Mouse (Mus musculus): ENCODE results near the gene Itpk1.

Gene Itpk1

DNA sequence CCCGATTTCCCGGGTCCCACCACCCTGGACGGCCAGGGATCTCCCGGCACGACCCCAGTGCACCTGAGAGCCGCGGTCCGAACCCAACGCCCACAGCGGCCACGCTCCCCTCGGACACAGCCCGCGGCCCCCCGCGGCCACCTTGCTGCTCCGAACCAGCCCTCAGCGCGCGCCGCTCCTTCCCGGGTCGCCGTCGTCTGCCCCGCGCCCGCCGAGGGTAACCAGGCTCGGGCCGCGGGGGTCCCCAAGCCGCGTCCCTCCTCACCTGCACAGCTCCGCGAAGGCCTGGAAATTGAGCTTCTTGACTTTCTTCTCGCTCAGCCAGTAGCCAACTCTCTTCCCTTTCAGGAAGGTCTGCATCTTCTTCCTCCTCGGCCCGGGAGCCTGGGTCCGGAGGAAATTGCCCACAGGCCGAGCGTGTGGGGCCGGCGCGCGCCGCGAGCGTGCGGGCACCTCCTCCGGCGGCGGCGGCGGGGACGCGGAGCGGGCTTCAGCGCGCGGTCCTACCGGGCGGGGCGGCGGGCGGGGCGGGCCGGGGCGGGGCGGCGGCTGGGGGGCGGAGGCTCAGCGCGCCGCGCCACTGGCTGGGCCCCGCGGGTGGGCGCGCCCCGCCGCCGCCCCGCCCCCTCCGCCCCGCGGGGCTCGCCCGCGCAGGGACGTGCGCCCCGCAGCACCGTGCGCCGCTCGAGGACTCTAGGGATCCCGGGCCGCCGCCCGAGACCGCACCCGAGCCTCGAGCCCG, at the start of gene Itpk1:
Gene Itpk1, minus strand, starts transcription at position 474 of the 742 bp plus-strand sequence.
- peak; percentile 39 to 49 for DNase-seq (ENCODE audit: low spot score in 2 of 2)

DNA sequence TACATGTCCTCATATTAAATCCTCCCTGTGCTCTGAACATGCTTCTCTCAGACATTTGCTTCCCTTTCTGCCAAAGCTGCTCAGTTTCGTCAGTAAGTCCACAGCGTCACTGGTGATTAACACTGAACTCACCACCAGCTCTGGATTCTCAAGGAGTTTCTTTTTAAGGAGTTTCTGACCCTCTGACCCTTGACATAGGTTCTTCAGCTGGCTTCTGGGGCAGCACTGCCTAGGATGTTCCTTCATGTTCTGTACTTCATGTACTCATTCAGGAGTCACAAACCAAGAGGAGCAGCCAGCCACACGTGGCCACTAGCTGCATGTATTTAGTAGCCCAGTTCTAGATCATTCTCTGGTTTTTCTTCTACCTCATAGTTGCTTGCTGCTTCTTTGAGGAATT, 43.5 kb upstream of the Itpk1 start:
- DNase-seq (ENCODE audit: low spot score in 2 of 2): no peak

DNA sequence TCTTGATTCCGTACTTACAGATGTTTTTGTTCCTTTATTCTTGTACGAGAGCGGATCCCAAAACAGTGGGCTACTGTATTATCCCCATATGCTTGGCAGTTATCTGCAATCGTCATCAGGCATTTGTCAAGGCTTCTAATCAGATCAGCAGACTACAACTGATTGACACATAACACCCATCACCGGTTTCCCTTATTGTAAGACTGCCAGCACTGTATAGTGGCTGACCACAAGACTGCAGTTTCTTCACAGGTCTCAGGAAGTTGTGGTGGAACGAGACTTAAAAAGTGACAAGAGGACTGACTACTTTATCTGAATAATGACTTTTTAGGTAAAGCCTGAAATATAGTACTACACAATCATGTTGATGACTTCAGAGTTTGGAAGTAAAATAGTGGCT, 40.1 kb upstream of the Itpk1 start:
- no peak for DNase-seq (ENCODE audit: low spot score in 2 of 2)

DNA sequence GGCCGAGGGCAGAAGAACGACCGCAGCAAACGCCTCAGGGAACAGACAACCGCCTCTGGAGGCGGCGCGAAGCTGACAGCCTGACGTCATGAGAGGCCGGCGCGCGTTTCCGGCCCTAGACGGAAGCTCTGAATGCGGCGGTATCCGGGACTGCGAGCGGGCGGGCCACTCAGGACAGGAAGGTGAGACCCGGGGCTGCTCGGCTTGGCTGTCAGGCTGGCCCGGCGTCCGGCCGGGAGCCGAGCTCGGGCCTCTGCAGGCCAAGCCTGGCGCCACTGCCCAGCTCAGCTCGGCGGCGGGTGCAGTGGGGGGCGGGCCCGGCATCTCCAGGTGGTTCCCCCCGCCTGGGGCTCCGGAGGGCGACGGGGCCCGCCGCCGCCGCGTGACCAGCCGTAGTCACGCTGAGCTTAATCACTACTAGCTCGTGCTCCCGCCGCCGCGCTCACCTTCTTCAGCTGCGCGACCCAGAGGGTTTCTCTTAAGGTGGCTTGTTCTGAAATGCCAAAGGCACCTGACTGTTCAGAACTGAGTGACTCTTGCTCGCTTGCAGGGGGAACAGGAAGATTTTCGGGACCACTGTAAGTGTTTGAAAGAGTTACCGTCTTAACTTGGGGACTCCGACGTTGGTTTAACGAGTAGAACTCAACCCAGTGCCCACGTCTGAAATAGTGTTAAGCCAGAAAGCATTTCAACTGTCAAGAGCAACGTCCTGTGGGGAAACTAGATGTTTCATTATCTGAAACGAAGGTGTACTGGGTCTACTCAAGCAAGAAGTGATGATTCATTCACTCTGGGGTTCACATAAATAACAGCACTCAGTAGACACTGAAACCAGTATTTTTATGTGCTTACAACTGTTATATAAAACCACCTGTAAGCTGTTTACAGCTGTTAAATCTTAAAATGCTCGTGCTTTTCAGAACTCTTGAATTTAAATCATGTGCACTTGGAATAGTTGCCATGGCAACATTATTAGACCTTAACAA, 39.2 kb upstream of the Itpk1 start, which contains the start of the genes Moap1 and Tmem251:
Gene Moap1, minus strand, starts transcription at position 73 of the 986 bp plus-strand sequence.
Gene Tmem251, plus strand, starts transcription at position 174 of the 986 bp plus-strand sequence.
- peak; percentile 80 to 82 for DNase-seq (ENCODE audit: low spot score in 2 of 2)

DNA sequence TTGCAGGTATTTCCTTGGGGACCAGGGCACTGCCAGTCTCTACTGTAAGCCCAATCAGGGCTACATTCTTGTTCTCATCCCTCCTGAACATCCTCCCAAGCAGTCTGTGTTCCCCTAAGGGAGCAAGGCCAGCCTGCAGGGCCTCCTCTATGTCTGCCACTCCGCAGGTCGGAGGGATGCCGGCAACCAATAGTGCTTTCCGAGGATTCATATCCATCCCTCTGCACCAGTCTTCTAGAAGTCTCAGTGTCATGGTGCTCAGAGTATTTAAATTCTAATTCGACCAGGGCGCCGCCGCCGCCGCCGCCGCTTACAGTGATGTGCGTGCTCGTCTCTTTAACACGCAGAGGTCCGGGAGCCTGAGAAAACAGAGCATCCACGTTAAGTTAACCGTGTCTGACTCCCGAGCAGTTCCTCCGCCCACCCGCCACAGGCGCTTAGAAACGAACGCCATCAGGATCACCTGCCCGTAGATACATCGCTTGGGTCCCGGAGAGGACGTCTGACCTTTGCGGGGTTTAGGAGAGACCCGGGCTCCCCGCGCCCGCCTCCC, 38.4 kb upstream of the Itpk1 start:
- DNase-seq (ENCODE audit: low spot score in 2 of 2): no peak

DNA sequence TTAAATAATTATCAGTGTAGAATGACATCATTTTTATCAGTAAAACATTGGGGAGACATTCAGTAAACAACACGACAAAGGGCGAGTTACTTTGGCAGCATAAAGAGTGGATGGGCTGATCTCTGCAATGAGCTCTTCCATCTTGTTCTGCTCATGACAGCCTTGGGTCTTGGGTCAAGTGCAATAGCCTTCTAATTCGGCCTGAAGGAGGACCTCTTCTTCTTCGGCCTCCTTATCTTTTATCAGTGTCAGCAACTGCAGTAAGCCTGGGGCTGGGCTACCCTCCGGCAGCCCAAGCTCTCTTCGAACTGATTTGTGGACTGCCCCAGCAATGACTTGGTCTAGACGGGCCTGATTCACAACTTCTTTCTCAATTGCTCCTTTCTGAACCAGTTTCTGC, 37.3 kb upstream of the Itpk1 start:
- no peak for DNase-seq (ENCODE audit: low spot score in 2 of 2)

DNA sequence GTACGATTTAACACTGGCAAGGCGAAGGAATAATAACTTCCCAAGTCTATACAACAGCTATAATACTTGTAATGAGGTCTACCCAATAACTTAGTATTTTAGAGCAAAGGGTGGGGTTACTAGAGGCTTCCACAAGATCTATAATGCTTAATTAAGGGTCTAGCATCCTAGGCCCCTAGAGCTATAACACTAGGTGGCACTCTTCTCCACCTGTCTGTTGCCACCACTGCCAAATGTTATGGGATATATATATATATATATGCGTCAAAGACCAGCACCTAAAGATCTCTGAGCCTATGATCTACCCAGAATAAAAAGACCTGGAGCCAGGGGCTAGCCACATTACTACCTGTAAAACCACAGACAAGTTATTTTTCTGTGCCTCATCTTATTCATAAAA, 35.6 kb upstream of the Itpk1 start:
- no peak for DNase-seq (ENCODE audit: low spot score in 2 of 2)

DNA sequence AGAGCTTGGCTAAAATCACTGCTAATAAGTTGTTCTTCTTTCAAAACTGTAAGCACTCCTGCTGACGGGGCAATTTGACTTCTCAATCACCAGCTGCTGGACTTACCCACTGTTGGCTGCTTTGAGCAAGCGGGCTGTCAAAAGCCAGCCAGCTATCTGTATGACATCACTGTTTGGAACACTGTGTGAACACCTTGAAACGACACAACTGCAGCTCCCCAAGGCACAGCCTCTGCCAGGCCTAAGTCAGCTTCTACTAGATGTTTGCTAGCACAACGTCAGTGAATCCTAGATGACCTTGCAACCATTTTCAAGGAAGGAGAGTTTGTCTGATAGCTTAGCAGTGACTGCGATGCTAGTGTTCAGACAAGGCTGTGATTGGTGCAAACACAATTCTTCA, 34.4 kb upstream of the Itpk1 start:
- DNase-seq (ENCODE audit: low spot score in 2 of 2): no peak

DNA sequence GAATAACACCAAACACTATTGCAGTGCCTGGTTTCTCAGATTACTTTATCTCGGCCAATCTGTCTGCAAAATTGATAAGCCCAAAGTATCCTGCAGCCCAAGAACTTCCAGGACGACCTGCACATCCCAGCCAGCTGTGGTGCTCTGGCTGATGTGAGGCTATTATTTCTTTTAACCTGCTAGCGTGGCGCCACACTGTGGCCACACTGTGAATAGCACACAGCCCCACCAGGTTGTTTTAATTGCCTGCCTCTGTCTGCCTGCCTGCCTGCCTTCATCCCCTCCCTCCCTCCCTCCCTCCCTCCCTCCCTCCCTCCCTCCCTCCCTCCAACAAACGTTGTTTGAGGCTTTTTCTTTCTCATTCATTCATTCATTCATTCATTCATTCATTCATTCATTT, 28.7 kb upstream of the Itpk1 start:
- peak in 1 of 2 experiments; percentile 53 for DNase-seq (ENCODE audit: low spot score in 2 of 2)

DNA sequence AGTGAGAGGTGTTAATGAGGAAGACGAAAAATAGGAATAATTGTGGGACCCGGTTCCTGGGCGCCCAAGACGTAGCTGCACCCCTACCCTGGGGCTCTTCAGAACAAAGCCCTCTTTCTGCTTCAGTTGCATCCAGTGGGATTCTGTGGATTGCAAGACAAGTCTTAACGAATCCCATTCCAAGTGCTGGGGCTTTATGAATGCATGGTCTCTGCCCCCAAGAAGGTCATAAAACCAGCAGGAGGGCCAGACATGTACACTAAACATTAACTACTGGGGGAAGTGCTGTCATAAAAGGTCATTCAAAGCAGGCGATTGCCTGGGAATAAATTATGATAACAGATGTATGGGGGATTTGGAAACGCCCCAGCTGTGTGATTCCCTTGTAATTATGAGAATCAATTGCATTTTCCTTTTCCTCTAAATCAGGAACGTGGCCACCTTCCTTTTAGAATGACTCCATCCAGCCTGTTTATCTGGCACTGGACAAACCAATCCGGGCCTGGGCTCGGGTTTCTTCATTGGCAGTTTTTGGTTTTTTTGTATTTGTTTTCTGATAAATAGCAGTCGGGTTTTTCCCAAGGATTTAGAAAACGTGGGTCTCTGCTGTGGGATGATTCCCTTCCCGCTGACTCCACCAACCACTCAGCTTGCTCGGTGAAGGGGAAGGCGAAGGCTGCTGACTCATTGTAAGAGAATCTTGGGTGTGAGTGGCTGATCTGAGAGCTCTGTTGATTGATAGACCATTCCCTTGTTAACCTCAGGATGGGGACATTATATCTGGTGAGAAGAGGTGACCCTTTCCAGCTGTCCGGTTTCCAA, 26.3 kb upstream of the Itpk1 start:
- no peak for DNase-seq (ENCODE audit: low spot score in 2 of 2)

DNA sequence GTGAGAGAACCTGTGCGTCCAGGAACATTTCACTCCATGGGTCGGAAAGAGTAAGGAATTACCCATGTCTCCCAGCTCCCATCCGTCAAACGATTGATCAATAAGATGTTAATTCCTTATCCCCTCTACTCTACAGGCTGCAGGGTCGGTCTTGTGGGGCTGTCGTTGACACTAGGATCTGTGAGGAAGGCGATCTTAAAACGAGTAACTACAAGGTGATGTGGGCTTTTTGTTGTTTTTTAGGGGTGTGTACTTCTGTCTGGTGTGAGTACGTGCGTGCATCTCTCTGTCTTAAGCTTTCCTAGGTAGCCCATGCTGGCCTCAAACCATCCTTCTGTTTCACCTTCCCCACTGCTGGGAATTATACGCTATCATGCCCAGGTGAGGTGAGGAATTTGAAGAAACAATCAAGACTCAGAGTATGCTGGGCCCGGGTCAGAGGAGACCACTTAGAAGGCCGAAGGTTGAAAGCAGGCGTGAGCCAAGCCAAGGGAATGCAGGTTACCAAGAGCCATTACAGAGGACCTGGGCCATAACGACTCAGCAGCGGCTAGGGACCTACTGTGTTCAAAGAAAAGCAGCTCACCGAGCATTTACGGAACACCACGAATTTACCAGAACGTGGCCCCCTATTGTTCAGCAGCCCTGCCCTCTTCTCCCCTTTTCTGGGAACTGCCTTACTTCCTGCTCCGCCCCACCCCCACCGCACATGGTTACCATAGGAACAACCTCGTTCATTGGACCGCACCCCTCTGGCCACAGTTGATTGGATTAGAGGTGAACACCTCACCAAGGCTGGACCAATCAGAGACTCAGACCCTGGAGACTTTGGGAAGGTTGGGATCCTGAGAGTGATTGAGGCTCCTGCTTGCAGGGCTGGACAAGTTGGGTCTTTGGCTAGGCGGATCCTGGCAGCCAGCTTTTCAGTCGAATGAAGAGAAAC, 25.4 kb upstream of the Itpk1 start:
- peak; percentile 56 to 76 for DNase-seq (ENCODE audit: low spot score in 2 of 2)

DNA sequence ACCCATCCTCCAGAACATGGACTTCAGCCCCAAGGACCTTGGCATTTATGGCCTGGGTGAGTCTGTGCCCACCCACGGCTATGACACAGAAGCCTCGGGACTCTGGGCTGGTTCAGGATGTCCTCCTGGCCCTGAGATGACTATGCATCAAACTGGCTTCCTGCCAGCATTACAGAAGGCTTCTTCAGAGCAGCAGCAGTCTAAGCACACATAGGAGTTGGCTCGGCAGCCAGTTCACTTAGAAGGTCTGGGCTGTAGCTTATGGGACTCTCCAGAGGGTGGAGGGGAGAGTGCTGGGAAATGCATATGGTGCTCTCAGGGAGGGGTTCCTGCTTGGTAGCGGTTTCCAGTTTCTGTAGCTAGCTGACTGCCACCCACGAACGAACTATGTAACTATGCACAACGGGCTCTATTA, 21.0 kb upstream of the Itpk1 start:
- DNase-seq (ENCODE audit: low spot score in 2 of 2): no peak

DNA sequence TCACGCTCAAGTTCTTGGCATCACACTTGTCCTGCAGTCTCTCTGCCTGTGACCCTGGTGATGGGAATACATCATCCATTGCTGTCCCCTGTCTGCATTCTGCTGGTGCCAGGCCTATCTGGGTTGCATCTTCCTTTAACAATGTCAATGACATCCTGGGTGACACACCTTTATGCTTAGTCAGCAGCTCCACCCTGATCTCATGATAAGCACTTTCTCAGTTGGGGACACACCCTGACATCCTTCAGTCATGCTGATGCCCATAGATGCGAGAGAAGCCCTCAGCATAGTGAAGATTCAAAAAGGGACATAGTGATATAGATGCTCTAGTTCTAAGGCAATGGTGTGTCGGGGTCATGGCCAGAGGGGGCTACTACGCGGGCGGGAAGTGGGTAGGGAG, 20.4 kb upstream of the Itpk1 start:
- DNase-seq (ENCODE audit: low spot score in 2 of 2): no peak

DNA sequence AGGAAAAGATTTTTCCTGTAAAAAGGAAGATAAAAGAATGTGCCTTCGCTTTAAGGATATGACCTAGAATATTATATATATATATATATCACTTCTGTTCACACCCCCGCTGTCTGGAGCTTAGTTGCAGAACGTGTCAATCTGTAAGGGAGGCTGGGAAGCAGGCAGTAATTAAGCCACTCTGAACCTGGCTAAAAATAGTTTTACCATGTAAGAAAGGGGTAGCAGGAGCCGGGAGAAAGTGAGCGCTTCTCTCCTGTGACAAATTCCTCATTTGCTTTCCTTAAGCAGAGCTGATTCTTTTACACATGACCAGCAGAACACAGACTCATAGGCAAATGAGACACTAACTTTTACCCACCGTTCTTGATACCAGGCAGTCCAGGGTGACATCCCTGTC, 19.1 kb upstream of the Itpk1 start:
- no peak for DNase-seq (ENCODE audit: low spot score in 2 of 2)

DNA sequence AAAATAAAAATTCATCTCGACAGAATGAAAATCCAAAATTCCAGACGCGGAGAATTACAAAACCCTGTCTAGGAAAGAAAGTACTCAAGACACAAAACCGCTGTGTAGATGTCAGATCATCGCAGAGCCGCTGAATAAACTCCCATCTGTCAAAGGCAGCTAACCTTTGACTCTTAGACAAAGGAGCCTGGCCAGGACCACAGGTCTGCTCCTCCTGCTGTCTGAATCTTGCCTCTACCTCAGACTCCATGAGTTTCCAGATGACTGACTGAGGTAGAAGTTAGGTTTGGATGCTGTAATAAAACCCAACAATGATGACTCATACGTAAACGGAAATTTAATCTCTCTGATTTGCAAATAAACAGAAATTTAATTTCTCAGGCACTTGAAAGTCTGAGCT, 18.2 kb upstream of the Itpk1 start:
- DNase-seq (ENCODE audit: low spot score in 2 of 2): no peak

DNA sequence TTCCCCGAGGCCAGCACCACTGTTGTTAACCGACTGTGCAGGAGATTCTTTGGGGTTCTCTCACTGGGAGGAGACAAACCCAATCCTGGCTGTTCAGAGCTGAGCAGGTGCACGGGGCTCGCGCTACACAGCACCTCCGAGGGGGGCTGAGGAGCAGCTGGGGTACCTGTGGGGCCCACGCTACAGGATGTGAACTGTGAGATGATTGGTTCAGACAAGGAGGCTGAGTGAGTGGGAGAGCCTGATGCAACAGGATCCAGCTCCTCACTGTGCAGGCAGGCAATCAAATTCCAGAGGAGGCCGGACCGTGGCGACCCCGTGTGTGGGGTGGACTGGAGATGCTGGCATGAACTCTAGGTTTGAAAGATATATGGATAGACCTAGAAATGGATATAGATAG, 17.7 kb upstream of the Itpk1 start:
- no peak for DNase-seq (ENCODE audit: low spot score in 2 of 2)

DNA sequence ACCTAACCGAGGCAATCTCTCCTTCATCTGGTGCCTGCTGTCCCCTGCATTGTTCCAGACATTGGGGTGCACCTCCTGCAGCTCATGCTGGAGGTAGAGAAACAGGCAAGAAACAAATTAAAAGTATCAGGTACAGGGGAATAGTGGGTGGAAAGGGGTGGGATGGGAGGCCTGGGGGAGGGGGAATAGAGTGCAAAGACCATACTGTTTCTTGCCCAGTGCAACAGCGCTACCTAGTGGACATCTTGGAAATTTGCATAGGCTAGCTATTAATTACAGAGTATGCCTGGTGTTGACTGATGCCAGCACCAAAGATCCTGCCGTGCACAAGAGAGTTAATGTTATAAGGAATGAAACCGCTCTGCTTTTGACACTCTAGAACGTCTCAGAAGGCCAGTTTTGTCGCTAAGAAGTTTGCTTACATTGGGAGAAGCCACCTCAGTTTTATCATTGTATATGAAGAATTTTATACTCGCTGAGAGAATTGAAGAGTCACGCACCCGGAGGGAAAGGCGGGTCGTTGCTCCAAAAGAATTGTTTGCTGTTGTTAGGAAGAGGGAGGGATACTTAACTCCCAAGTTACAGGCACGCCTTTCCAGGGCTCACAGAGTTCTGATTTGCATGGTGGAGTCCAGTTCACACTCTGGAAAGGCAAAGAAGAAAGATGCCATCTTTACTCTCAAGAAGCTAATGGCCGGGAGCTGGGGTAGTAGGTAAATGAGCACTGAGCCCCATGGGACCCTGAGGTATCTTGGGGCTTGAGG, 15.0 kb upstream of the Itpk1 start:
- peak in 1 of 2 experiments; percentile 51 for DNase-seq (ENCODE audit: low spot score in 2 of 2)

DNA sequence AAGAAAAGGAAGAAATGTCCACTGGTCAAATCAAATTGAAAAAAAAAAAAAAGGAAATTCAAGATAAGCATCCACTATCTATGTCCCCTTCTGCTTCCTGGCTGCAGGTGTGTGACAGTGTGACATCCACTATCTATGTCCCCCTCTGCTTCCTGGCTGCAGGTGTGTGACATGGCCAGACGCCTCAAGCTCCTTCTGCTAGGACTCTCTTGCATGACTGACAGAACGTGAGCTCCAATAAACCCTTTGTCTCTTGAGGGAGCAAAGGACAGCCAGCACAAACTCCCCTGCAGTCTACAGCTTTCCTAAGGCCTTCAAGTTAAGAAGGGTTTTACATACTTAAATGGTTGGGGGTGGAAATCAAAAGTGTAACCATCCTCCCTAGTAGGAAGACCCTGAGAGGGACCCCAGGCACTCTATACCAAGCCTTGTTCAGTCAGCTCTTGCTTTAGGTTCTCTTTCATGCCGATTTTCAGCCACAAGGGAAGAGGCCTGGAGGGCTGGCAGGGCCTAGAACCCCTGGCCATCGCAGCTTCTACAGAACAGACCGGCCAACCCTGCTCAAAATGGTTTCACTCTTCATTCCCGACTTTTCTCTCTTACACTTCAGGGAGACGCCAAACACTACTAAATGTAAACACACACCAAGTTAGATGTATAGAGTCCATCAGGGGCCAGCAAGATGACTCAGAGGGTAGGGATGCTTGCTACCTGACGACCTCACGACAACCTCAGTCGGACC, 10.1 kb upstream of the Itpk1 start:
- DNase-seq (ENCODE audit: low spot score in 2 of 2): no peak

DNA sequence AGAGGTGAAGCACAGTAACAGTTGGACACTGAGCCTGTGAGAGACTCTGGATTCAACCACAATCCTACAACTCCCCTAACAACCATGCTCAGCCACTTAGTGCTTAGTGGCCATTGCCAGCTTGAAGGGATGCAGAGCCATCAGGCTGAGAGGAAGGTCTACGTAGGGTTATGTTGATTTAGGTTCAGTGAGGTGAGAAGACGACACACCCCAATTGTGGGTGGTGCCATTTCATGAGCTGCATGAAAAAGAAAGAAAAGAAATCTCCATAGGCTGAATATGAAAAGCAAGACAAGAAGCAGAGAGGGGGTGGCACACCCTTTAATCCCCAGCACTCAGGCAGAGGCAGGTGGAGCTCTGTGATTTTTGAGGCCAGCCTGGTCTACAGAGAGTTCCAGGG, 9.4 kb upstream of the Itpk1 start:
- DNase-seq (ENCODE audit: low spot score in 2 of 2): no peak
